Comparison of ENCODE assay signal across 14 mouse cellular contexts in genomic region chr9:57068266-57068665, GRCm38 (mm10).
"Had no signal": no experiment of that assay in that cellular context is flagged by ENCODE, and none has a peak within 500 bp of the region (broad histone marks: within the 10 kb centered on the region; RNA-seq: fewer than 3 reads in every experiment).

No protein-coding gene starts in this region.

- H3K27me3 ChIP-seq: kidney, embryonic 15.5 days; limb, embryonic 12.5 days; midbrain, embryonic 12.5 days; neural tube, embryonic 13.5 days had no signal

- H3K9me3 ChIP-seq: kidney, embryonic 15.5 days; limb, embryonic 12.5 days; midbrain, embryonic 12.5 days; neural tube, embryonic 13.5 days had no signal

- H3K27ac ChIP-seq: kidney, embryonic 15.5 days; layer of hippocampus, adult 2 months; limb, embryonic 12.5 days; midbrain, embryonic 12.5 days; neural tube, embryonic 13.5 days had no signal

- H3K36me3 ChIP-seq: midbrain, embryonic 12.5 days; neural tube, embryonic 13.5 days had no signal

- H3K4me2 ChIP-seq: kidney, embryonic 15.5 days; limb, embryonic 12.5 days; midbrain, embryonic 12.5 days; neural tube, embryonic 13.5 days had no signal

- DNase-seq: lung, adult 18-20 months; retina, postnatal 1 day; right cerebral cortex, postnatal 4 days; spleen, adult 18-20 months; thymus, adult 2 months; thymus, postnatal 25 days had no signal

- ATAC-seq: inflammation-experienced regulatory T-cells, adult 6 months; intestine, postnatal 0 days; midbrain, embryonic 16.5 days had no signal

- H3K9ac ChIP-seq: kidney, embryonic 15.5 days; limb, embryonic 12.5 days; midbrain, embryonic 12.5 days; neural tube, embryonic 13.5 days had no signal

- H3K4me3 ChIP-seq: kidney, embryonic 15.5 days; layer of hippocampus, adult 2 months; limb, embryonic 12.5 days; midbrain, embryonic 12.5 days; neural tube, embryonic 13.5 days had no signal
